Mouse (Mus musculus): ENCODE measurements around the gene Bmp2k.

GRCm38 (mm10) chr5:96992651-96993050 lies 4.8 kb upstream of the Bmp2k start:
- no peak for TF ChIP-seq GATA1 (IDR thresholded peaks at IDR 0.05; ENCODE audit: borderline replicate concordance, low read length)
- no peak for TF ChIP-seq FLI1 (IDR thresholded peaks at IDR 0.05; ENCODE audit: low read length)

Measured in megakaryocyte, embryonic 14.5 days (primary cell).